Mouse (Mus musculus): ENCODE measurements at regions not wholly inside any gene's neighbourhood (a gene's known extent, or its start where the extent isn't known, plus 50 kb on each side); places are given as distances from the start of the nearest gene placed in this dataset.

- DNase-seq (ENCODE audit: low spot score in 2 of 2), result no peak
Measured at GRCm38 (mm10) chr8:41713634-41714330, 296.9 kb upstream of the Frg1 start.

GRCm38 (mm10) chr8:41703927-41704924 is 287.4 kb upstream of the Frg1 start:
- no peak for DNase-seq (ENCODE audit: low spot score in 2 of 2)
